Mouse (Mus musculus) small intestine, adult 2 months (tissue): Measurements from ENCODE around the gene Dusp19.

Source experiments
- CTCF ChIP-seq: fragments of 200-500 bp; IDR thresholded peaks from 2 replicates; pipeline ENCODE4 v1.5.1; 2012; ENCODE audit warnings: low read depth, mild to moderate bottlenecking, control low read depth, inconsistent platforms, low read length, moderate library complexity, mixed read lengths; ENCODE audit not compliant: insufficient replicate concordance, insufficient read length; ENCODE audit errors: extremely low read depth
- POLR2A ChIP-seq: fragments of 200-500 bp; IDR thresholded peaks from 2 replicates; pipeline ENCODE4 v1.6.1; 2012; ENCODE audit warnings: low read depth, mild to moderate bottlenecking, control low read depth, inconsistent platforms, low read length, moderate library complexity

GRCm38 (mm10) chr2:80661414-80661813 lies 44.6 kb downstream of the Dusp19 start:
- TF ChIP-seq POLR2A: no peak
- TF ChIP-seq CTCF: no peak
